Mouse (Mus musculus): ENCODE results near the gene Srebf1.

Srebf1 gene

DNA sequence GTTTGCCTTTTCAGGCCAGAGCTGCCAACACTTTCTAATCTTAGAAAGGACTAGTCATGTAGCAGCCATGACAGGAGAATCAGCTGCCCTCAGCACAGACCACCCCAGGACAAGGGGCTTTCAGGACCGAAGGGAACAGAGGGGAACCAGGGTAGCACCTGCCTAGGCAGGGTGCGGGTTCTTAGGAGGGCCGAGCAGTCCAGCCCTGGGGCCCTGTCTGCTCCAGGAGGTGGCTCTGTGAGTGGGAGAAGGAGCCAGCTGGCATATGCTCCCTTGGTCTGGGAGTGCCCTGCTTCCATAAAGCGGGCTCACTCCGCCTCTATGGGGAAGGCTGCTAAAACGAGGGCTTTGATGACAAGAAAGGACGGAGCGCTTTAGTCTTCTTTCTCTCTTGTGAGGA is 10.9 kb upstream of the Srebf1 start:
- peak; percentile 85 for DNase-seq

DNA sequence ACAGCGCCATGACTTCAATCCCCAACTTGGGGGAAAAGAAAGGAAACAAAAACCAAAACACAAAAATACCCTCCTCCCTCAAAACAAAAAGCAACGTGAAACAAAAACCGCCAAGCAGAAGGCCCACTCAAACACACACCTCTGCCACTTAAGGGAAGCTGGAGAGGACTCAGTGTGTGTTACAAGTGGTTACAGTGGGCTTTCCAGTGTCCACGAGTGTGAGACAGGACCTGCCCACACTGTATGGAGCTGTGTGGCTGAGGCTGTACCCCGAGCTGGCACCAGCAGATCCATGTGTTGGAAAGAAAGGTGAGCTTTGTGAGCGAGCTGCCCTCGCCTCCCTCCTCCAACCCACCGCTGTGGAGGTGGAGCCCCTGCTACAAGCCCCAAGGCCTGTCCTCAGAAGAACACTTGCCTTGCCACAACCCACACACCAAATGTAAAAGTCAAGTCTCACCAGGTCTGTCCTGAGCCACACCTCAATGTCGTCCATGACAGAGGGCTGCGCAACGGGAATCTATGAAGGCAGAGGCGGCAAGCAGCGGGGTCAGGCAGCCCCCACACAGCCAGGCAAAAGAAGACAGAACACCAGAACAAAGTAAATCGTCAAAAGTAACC is 10.2 kb upstream of the Srebf1 start:
- peak; percentile 30 for DNase-seq

DNA sequence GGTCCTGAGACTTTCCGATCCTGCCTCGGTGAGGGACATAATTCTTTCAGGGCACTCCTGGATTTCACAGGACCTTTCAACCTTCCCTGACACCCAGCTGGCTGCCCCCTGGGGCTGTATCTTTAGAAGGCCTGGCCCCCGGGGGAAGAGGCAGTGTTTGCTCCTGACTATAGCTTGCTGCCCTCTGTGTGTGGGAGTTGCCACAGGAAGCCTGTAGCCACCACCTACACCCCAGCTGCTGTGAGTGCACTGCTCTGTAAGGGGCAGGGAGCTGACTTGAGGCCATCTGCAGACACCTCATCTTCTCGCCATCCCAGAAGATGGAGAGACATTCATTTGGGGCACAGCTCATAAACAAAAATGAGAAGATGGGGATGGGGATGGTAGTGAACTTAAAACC is 9.6 kb upstream of the Srebf1 start:
- DNase-seq, result peak; percentile 29

DNA sequence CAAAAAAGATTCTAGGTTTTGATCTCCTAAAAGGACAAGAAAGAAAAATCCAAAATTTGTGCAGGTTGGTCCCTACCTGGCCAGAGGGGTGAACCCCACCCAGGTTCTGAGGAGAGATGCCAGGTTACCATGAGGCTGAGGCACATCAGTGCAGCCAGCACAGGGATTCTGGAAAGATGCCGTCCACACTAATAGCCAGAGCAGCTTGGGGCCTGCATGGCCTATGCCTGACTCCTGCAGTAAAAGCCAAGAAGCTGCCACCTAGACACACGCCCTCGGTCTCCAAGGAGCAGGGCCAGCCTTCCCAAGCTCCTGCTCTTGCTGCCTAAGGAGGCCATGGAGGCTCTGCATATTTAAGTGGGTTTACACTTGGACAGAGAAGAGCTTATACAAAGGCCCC is 8.9 kb upstream of the Srebf1 start:
- DNase-seq, result peak; percentile 64

DNA sequence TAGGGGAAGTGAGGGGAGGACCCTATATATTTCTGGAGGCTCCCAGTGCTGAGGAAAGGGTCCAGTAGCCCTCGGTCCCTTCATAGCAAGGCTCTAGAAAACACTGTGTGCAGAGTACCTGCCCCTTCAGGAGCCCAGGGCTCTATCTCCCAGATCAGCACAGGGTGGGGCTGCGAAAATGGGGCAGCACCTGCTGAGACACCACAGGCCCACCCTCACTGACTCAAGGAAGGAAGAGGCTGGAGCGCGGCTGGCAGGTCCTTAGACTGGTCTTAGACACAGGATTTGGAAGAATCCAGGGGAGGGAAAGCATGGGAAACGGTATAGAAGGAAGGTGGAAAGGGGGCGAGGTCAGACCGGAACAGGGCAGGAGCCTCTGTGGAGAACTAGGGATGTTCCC is 8.1 kb upstream of the Srebf1 start:
- no peak for DNase-seq

DNA sequence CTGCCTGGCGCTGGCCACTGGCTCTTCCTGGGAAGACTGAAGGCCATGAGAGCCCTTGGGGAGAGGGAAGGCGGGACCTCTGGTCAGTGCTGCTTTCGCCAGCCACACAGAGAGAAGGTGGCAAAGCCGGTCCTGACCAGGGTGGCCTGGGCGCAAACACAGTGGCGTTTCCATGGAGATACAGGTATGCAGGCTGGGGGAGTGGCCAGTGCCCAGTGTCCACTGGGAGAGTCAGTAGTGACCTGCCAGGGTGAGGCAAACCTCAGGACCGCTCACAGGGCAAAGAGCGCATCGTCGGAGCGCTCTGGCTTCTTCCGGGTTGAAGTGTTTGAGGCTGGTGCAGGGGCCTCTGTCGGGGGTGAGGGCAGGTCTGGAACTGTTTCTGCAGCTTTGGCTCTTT is 7.4 kb upstream of the Srebf1 start:
- no peak for DNase-seq

DNA sequence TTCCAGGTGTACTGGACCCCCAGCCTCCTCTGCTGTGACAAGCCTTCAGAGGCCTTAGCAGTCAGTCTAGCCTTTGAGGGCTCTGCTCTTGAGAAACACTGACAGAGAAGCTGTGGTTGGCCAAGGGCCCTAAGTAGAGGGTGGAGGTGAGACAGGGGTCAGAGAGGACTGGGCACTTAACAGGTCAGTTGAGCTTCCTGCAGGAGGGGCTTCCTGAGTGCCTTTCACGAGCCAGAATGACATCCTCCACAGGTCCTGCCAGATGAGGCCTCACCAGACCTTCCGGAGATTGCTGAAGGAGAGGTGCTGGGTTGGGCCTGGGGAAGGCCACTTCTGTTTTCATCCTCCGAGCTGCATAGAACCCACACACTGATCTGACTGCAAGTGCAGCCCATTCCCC is 6.1 kb upstream of the Srebf1 start:
- no peak for DNase-seq

DNA sequence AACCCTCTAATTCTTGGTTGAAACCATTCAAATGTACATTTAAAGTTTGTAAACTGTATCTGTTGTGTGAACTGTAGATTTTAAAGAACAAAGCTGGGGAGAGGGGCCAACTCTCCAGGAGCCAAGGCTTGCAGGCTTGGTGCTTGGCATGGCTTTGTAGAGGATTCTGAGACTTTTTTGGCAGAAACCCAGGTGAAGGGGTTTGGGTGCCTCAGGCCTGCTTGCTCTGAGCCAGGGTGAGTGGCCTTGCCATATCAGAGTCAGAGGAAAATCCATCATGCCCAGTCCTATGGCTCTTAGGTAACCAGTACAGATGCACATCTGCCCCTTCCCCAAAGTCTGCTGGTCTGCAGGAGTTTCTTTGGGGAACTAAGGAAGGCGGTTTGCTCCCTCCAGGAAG is 3.5 kb upstream of the Srebf1 start:
- no peak for DNase-seq

DNA sequence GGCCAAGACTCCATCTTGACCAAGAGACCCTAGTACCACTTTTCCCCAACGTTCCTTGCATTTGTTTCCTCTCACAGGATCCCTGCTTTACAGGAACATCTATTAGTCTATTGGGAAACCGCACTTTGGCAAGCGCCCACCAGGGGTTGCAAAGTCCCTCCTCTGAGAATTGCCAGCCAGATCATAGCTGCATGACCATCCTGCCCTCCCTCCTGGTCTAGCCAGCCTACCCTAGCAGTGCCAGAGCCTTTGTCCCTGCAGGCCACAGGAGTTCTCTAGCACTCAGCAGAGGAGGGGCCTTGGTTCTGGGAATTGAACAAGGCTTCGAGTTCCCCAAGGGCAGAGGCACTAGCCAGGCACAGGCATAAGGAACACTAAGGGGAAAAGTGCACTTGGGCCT is 2.3 kb upstream of the Srebf1 start:
- DNase-seq, result no peak

DNA sequence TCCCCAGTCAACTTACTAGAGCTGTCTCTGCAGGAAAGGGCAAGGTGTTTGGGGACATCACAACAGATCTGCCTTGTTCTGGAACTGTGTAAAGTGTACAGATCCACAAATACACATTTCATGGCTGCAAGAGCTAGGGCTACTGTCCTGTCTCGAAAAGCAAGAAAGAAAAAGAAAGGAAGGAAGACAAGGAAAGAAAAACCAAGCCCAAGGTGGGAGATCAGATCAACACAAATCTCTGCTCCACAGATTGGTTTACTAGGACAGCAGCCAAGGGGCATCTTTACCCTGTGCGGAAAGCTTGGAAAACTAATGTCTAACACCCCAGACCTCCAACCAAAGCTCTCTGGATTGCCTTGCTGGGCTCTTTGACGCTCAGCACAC is 304 bp downstream of the Srebf1 start:
- DNase-seq, result no peak

DNA sequence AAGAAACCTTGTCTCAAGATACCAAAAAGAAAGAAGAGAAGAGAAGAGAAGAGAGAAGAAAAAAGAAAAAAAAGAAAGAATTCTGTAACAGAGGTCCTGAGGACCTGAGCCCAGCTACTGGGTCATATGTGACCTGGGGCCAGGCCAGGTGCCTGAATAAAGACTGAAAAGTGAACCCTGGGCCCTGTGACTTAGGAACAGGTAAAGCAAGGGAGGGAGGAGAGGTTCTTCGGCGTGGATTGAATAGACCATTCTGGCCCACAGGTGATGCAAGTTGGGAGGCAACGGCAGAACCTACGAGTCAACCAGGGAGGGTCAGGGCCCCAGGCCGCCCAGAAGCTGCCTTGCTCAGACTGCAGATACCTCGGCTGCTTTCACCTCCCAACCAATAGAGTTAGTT is 956 bp downstream of the Srebf1 start:
- no peak for DNase-seq

DNA sequence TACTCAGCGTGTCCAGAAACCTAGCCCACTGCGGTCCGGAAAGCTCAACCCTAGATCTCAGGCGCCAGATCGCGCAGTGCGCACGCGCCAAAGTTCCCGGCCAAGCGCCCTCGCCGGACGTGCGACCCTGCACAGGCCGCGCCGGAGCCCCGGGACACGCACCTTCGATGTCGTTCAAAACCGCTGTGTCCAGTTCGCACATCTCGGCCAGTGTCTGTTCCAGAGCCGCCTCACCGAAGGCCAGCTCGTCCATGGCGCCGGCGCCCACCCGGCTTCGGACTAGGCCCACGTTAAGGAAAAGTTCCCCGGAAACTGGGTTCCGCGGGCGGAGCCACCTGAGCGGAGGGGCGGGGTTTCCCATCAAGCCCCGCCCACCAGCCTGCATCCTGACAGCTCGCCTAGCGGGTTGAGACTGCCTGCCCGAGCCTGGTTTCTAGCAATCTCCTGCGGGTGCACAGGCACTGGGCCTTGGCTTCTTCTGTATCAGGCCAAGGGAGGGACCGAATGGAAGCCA is 2.0 kb downstream of the Srebf1 start:
- peak; percentile 84 for DNase-seq

DNA sequence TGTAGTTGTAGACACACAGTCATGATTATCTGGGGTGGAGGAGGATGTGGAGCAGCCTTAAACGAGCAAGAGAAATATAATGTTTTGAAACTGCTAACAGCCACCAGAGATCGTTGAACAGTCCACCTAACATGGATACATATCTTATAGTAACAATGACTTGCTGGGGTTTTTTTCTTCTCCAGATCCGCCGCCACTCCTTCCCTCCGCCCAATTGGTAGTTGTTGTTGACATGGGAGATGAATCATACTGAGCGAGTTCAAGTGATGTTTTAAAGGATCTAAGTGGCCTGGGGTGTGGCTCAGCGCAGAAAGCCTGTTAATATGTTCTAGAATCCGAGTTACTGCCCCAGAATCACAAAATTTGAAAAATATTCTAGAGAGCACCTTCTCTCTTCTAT is 2.8 kb downstream of the Srebf1 start:
- DNase-seq, result no peak

DNA sequence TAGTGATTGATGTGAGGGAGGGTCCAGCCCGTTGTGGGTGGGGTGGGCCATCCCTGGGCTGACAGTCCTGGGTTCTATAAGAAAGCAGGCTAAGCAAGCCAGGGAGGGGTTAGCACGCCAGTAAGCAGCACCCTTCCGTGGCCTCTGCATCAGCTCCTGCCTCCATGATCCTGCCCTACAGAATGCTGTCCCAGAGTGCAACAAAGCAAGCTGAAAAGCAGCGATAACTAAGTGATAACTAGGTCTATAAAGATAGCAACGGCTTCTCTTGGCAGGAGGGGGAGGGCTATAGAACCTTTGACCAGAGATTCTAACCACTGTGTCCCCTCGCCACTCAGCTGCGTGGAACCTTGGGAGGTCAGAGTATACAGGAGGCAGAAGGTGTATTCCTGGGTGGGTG is 4.9 kb downstream of the Srebf1 start:
- no peak for DNase-seq

DNA sequence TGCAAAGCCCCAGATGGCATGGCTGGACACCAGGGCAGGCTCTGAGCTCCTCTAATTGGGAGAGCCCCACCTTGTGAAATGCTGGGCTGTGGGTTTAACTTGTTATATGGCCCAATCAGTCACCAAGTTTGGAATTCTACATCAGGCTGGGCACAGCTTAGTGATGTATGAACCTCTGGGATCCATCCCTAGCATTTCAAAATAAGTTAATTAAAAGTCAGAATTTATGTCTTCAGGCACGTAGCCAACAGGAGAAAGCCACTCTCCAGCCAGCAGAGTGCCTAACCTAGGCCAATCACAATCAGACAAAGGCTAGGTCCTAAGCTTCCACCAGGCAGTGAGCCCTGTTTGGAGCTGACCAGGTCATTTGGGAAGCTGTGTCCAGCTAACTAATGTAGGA is 5.7 kb downstream of the Srebf1 start:
- DNase-seq, result no peak

DNA sequence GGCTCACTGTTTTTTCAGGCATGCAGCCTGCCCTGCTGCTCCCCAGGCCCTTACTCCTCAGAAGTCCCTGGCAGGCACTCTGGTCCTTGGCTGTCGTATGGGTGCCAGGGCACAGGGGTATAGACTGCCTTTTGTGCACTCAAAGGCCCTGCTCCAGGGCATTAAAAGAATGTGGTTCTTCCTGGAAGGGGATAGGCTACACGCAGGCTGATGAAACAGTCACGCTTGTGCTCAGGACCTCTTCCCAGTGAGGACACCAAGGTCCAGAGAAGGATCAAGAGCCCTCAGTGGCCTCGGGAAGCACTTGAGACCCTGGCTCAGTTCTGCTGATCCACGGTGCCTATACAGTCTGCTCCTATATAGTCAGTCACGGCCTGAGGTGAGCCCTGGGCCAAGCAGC is 9.1 kb downstream of the Srebf1 start:
- no peak for DNase-seq

DNA sequence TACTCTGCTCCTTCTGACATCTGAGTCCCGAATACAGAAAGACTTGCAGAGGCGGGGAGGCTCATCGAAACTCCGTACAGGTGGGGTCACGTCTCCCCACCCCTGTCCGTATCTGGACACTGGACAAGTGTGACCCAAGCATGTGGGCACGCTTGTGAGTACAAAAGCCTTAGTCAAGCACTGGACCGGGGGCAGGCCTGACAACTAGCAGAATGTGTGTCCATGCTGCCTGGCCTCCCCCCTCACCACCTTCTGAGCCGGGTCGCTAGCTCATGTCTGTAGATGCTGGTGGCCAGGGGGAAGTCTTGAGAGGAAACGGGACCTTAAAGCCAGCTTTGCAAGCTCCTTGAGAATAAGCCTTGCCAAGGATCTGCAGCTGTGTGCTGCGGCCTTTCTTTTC is 10.6 kb downstream of the Srebf1 start:
- DNase-seq, result no peak

DNA sequence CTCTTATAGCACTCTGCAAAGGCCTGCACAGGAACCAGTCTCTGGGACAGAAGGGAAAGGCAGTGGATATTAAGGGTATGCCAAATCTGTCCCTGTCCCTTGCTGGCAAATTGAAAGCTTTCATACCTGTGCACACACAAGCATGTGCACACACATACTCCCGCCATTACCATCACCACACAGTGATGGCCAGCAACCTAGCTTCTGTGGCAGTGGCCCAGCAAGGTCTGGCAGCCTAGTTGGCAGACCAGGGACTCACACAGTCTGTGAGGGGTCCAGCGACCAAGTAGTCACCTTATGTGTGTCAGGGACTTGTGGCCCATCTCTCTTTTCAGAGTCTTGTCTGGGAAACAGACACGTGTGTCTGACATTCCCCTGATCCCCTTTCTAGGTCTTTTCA is 11.2 kb downstream of the Srebf1 start:
- no peak for DNase-seq

DNA sequence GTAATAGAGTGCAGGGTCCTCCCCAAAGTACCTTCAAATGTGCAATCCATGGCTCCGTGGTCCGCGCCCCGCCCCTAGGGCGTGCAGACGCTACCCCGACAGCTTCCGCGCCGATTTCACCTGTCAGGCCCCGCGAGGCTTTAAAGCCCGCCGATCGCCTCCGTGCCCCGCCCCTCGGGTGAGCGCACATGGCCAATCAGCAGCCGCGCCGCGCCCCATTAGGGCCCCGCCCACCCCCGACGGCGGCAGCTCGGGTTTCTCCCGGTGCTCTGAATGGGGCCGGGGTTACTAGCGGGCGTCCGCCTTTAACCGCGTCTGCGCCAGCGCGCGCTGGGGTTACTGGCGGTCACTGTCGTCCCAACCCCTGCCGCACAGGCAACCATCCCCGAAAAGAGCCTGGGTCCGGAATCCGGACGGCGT is 12.1 kb downstream of the Srebf1 start:
- DNase-seq, result peak; percentile 85

DNA sequence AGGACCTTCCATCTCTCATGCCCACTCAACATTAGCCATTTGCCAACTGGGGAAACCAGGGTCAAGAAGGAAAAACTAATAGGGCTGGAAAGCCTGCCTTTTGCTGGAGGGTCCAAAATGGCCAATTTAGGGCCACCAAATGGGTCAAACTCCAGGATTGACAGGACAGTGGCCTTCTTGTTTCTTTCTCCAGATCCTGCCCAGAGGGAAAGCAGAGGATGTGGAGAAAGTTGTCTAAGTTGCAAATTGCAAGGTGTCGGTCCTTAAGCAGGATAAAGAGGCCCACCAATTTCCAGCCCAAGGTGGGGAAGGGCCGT is 12.5 kb downstream of the Srebf1 start:
- no peak for DNase-seq

DNA sequence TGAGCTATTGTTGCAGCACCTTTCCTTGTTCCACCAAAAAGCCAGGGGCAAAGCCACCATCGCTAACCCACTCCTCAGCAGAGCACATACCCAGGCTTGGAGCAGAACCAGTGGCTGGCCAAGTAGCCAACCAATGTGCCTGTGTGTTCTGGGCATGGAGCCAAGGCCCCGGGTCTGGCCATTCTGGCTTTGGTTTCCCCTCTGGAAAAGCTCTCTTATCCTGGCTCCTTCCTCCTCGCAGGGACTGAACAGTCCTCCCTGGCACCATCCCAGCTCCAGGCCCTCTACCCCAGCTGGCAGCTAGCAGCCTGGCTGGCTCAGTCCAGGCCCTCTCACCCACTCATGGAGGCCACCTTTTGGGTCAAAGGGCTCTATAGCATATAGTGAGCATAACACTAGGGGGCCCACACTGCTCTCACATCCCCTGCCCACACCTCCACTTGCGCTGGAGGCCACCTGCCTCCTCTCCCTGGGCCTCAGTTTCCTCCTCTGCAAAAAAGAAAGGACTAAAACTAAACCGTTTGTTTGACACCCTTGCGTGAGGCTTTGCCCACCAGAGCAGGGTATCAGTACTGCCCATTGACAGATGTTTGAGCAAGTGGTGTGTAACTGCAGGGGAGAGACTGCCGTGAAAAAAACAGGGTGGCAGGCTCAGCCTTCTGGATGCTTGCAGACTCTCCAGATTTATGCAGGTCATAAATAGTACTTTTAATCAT is 13.0 kb downstream of the Srebf1 start:
- peak; percentile 93 for DNase-seq

DNA sequence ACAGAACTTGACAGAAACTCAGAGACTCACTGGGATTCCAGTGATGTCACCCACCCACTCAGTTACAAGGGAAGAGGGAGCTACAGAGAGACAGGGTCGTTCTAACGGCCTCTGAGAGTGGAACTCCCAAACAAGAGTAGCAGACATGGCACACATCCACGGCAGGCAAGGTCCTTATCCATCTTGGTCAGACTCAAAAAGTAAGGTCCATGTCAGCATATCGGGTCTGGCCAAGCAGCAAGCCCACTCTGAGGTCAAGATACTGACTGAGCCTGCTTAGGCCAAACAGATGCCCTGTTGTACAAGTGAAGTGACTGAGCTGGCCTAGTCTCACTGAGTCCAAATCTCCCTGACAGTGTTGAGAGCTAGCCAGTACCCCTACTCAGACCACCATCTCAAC is 13.7 kb downstream of the Srebf1 start:
- DNase-seq, result no peak

DNA sequence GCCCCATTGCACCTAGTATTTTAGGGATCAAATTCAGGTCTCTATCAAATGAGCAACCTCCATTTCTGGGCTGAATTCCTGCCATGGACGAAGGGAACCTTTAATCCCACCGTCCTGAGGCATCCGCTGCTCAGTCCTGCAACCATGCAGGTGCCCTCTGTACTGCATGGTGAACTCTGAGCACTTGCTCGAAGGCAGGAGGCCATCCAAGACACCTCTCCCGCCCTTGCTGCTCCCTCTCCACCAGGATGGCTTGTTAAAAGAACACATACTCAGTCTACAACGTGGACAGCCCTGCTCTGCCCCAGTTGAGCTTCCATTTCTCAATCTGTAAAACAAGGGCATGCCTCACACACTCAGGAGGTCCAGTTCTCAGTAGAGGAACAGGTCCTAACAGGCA is 14.2 kb downstream of the Srebf1 start:
- no peak for DNase-seq

DNA sequence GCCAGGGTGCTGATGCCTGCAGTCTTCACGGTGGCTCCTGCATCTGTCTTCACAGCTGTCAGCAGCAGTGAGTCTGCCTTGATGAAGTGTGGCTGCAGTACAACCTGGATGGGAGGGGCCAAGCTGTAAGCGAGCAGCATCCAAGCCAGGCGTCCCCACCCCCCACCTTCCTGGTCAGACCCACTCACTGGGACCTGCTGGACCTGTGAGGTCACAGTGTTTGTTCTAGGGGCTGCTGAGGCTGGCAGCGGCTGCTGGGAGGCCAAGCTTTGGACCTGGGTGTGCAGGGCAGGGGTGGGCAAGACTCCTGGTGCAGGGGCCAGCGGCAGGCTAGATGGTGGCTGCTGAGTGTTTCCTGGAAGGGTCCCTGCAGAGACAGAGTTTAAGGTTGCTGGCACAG is 16.2 kb downstream of the Srebf1 start:
- no peak for DNase-seq

DNA sequence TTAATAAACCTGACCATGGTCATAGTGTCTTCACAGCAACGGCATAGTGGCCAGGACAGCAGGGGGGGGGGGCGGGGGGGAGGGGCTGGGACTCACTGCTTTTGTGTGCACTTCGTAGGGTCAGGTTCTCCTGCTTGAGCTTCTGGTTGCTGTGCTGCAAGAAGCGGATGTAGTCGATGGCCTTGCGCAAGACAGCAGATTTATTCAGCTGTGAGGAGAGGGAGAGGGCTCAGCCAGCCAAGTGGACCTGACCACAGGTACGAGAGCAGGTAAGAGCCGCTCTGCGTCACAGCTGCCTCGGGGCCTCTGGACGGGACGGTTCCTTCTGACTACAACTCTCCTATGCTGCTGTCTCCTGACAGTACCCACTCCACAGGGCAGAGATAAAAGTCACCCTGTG is 17.4 kb downstream of the Srebf1 start:
- DNase-seq, result no peak
